Mouse (Mus musculus): ENCODE measurements around the gene Mmrn1. TPM values are rescaled to one million over a fixed set of nuclear protein-coding genes. Genes with fewer than 3 reads are reported as not detected.

The Mmrn1 gene
- polyA plus RNA-seq, 1 experiment from 2014 or later: 6.7 TPM

DNA sequence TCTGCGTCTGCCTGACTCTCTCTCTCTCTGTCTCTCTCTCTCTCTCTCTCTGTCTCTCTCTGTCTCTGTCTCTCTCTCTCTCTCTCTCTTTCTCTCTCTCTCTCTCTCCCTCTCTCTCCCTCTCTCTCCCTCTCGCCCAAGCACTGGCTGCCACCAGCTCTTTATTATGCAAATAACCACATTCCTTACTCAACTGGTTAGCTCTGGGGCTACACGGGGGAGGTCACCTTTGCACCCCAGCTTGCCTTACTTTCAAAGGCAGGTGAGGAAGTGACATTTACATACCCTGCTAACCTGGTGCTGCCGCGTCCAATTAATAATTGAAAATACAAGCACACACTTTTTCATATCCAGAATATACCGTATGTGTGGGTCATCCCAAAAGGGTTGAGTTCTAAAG, 69.3 kb downstream of the Mmrn1 start:
- no peak overlapping the region for H3K4me3 ChIP-seq
- no peaks in the 10 kb centered on the region for H3K9me3 ChIP-seq
- ATAC-seq (ENCODE audit: insufficient number of reproducible peaks, low FRiP score, low TSS enrichment, low read depth): no peak
- no peaks in the 10 kb centered on the region for H3K27me3 ChIP-seq
- H3K36me3 ChIP-seq: no peaks in the 10 kb centered on the region
- H3K4me2 ChIP-seq: no peak overlapping the region
- H3K9ac ChIP-seq: no peak overlapping the region
- H3K4me1 ChIP-seq: peaks cover 6% of the 10 kb centered on the region; the same call in 1 of the 2 replicates
- 49% methylated on average over 6 of the region's 6 CpGs for WGBS
- no peak overlapping the region for H3K27ac ChIP-seq

DNA sequence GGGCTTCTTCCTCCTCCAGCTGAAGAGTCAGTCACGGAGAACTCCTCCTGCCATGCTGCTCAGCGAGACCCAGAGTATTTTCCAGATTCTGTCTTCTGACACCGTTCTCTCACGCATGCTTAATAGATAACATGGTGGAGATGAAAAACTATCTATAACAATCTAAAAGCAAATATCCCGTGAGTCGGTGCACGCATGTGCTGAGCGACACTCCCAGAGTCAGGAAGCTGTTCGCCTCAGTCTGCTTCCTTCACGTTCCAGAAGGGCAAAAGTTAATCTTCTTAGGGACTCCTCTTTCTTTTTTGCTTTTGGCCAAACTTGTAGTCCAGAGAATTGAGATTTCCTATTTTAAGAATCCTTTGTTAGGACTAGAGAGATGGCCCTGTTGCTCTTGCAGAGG, 69.7 kb downstream of the Mmrn1 start:
- Histone ChIP-seq H3K4me1 (peaks cover 6% of the 10 kb centered on the region; the same call in 1 of the 2 replicates), H3K4me3 (no peak overlapping the region), H3K27me3 (no peaks in the 10 kb centered on the region), H3K9me3 (no peaks in the 10 kb centered on the region), H3K36me3 (no peaks in the 10 kb centered on the region), H3K4me2 (no peak overlapping the region), H3K9ac (no peak overlapping the region), H3K27ac (no peak overlapping the region)
- 64% methylated on average over 10 of the region's 10 CpGs for WGBS
- ATAC-seq (ENCODE audit: insufficient number of reproducible peaks, low FRiP score, low TSS enrichment, low read depth): no peak

DNA sequence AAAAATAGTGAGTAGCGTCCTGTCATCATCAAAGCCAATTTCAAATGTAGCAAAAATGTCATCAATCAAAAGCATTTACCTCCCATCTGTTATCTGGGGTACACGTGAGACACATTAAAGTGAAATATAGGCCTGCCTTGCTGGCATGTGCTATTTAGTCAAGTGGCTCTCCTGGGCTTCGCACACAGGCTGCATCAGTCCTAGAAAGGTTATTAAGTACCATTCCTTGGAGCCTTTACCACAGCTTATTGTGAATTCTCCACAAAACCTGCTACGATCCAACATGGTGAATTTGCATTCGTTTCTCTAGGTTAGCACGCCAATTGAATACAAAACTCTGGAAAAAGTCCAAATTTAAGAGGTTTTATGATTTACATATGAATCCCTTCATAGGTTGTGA, 70.8 kb downstream of the Mmrn1 start:
- Histone ChIP-seq H3K9ac (no peak overlapping the region), H3K27ac (0 out of 2 replicates have a peak overlapping the region, but pooled peaks have one; percentile 3), H3K36me3 (no peaks in the 10 kb centered on the region), H3K4me3 (no peak overlapping the region), H3K4me1 (peaks cover 6% of the 10 kb centered on the region; the same call in 1 of the 2 replicates), H3K27me3 (no peaks in the 10 kb centered on the region), H3K9me3 (no peaks in the 10 kb centered on the region), H3K4me2 (no peak overlapping the region)
- ATAC-seq (ENCODE audit: insufficient number of reproducible peaks, low FRiP score, low TSS enrichment, low read depth): no peak
- WGBS: 28% methylated on average over 6 of the region's 6 CpGs

DNA sequence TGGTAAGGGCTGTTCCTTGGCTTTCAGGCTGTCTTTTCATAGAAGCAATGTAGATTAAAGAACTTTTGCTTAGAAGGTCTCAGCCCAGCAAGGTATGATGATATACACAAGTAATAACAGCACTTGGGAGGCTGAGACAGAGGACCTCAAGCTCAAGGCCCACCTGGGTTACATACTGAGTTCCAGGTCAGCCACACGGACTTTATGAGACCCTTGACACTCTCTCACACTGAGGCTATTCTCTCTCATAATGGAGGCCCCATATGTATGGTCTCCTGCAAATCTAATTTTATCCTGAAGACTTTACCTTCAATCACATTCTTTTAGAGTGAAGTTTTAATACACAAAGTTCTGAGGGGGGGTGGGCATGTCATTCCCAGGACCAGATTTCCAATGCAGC, 71.6 kb downstream of the Mmrn1 start:
- Histone ChIP-seq H3K27ac (no peak overlapping the region; the same call in 1 of the 2 replicates), H3K9ac (no peak overlapping the region), H3K9me3 (no peaks in the 10 kb centered on the region), H3K27me3 (no peaks in the 10 kb centered on the region), H3K4me1 (peaks cover 6% of the 10 kb centered on the region; the same call in 1 of the 2 replicates), H3K4me2 (no peak overlapping the region), H3K4me3 (no peak overlapping the region), H3K36me3 (no peaks in the 10 kb centered on the region)
- WGBS: 33% methylated on average over 1 of the region's 1 CpGs
- no peak for ATAC-seq (ENCODE audit: insufficient number of reproducible peaks, low FRiP score, low TSS enrichment, low read depth)

DNA sequence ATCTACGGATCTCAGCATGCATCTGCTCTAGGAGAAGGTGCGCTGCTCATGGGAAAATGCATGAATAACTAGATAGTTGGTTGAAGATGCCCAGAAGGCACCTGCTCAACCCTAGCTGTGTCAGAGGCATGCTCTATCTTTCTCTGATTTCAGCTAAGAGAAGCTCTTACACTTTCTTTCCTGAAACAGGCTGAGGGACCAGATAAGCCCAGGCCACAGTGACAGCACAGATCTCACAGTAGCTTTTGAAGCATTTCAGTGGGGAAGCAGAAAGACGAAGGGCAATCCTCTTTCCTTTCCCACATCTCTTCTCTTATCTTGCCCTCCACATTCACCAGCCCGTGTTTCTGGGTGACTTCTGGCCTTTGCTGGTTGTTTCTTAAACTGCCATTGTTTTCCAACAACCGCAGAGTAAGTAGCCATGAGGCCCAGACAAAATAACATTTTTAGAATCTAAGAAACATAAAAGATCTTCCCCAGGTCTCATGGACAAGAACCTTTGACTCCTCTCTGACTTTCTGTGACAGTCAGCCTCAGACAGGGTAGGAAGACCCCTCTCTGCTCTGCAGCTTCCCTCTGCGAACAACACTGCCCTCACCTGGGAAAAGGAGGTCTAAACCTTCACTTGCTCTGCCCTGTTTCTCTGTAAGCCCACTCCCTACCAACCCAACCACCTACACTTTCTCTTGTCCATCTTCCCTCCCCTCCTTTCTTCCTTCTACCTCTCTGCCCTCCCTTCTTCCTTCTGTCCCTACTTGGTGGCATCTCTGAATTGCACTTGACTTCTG, 76.4 kb downstream of the Mmrn1 start:
- H3K9me3 ChIP-seq: no peaks in the 10 kb centered on the region
- no peak overlapping the region for H3K27ac ChIP-seq
- H3K4me1 ChIP-seq: 0 out of 2 replicates have a peak, but pooled peaks cover 1% of the 10 kb centered on the region
- H3K4me3 ChIP-seq: no peak overlapping the region
- WGBS: 81% methylated on average over 6 of the region's 6 CpGs
- no peak for ATAC-seq (ENCODE audit: insufficient number of reproducible peaks, low FRiP score, low TSS enrichment, low read depth)
- H3K36me3 ChIP-seq: no peaks in the 10 kb centered on the region
- H3K4me2 ChIP-seq: no peak overlapping the region
- no peak overlapping the region for H3K9ac ChIP-seq
- H3K27me3 ChIP-seq: no peaks in the 10 kb centered on the region

DNA sequence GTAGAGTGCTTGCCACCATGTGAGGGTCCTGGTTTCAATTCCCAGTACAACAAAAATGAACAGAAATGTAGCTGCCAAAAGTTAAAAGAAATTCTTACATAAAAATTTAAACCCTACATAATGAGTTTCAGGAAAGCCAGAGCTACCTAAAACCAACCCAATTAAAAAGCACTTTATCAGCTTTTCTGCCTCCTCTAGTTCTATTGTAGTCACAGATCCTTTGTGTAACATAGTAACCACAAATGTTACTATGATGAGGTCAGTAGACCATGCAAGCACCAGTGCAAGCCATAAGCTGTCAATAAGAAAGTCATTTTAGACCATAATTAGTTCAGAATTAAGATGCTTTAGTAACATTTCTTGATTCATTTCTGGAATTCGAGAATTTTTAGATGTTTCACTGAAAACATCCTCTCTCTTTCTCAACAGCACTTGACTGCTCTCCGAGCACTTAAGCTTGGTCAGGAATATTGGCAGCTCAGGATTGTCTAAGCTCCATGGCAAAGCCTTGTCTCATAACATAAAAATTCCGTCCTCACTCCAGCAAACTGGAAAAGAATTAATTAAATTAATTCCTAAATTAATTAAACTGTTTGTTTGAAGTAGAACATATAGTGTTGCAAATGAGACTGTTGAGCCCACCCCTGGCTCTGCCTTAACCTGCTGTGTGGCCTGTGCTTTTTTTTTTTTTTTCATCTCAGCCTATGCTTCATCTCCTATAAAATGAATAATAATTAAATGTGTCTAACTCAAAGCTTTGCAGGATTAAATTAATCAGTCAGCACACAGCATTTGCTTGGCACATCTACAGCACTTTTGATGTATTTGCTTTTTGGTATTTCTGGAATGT, 79.4 kb downstream of the Mmrn1 start:
- 42% methylated on average over 3 of the region's 3 CpGs for WGBS
- Histone ChIP-seq H3K4me3 (no peak overlapping the region), H3K36me3 (no peaks in the 10 kb centered on the region), H3K9me3 (no peaks in the 10 kb centered on the region), H3K27me3 (no peaks in the 10 kb centered on the region), H3K9ac (no peak overlapping the region), H3K4me1 (no peaks in the 10 kb centered on the region), H3K4me2 (no peak overlapping the region), H3K27ac (no peak overlapping the region)
- ATAC-seq (ENCODE audit: insufficient number of reproducible peaks, low FRiP score, low TSS enrichment, low read depth): no peak

DNA sequence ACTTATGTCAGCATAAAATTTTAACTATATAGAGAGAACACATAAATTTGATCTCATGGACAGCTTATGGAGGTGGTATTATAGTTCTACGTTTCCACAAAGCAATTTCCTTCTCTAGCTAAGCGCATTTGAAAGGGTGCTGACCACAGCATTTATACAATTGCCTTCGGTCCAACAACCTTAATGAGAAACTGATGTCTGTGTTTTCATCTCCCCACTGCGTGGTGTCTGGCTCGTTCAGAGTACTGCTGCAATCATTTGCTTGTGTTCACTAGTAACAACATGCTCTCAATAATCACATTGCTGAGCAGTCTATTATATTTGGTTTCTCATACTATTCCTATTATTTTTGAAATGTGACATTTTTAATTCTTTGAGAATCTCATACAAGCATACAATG, 89.0 kb downstream of the Mmrn1 start:
- WGBS: 27% methylated on average over 5 of the region's 5 CpGs
- H3K9me3 ChIP-seq: no peaks in the 10 kb centered on the region

DNA sequence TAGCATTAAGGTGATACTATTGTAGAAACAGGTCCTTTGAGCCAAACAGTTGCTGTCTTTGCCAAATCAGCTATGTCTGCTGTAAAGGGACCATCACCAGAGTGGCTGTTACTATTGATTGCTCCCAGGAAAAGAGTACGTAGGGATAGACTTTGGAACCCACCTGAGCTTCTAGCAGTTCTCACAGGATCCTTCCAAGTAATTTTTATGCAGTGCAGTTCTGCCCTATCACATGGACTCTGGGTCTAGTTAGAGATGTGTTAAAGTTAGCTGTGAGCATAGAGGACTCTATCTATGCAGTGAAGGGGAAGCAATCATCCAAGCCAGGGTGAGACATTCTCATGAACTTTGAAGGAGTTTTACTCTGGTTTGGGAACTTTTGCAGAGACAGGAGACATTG, 94.9 kb downstream of the Mmrn1 start:
- ATAC-seq (ENCODE audit: insufficient number of reproducible peaks, low FRiP score, low TSS enrichment, low read depth): no peak
- H3K4me3 ChIP-seq: no peak overlapping the region
- H3K9me3 ChIP-seq: no peaks in the 10 kb centered on the region
- H3K36me3 ChIP-seq: no peaks in the 10 kb centered on the region
- WGBS: 73% methylated on average over 1 of the region's 1 CpGs
- no peak overlapping the region for H3K4me2 ChIP-seq
- H3K27me3 ChIP-seq: no peaks in the 10 kb centered on the region
- H3K4me1 ChIP-seq: no peaks in the 10 kb centered on the region
- no peak overlapping the region for H3K9ac ChIP-seq
- no peak overlapping the region for H3K27ac ChIP-seq

More for the DNA sequence above, 89.0 kb downstream of the Mmrn1 start:
- no peak overlapping the region for H3K27ac ChIP-seq
- ATAC-seq (ENCODE audit: insufficient number of reproducible peaks, low FRiP score, low TSS enrichment, low read depth): no peak
- H3K4me1 ChIP-seq: no peaks in the 10 kb centered on the region
- no peaks in the 10 kb centered on the region for H3K36me3 ChIP-seq
- H3K27me3 ChIP-seq: no peaks in the 10 kb centered on the region
- H3K4me3 ChIP-seq: no peak overlapping the region
- H3K4me2 ChIP-seq: no peak overlapping the region
- H3K9ac ChIP-seq: no peak overlapping the region

DNA sequence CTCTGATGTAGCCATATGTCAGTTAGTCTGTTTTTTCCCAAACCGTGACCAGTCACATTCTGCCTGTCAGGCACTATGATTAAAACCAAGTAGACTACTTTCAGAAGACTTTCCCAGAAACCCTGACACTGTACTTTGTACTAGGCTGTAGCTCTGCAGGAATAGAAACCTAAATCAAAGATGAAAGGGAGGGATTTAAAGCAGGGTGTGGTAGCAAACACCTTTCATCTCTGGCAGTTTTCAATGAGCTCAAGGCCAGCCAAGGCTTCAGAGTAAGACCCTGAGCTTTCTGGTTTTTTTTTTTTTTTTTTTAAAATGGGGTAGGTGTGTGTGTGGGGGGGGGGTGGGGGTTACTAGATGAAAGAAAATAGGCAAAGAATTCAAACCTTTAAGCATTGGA, 96.2 kb downstream of the Mmrn1 start:
- Histone ChIP-seq H3K4me3 (no peak overlapping the region), H3K27ac (no peak overlapping the region), H3K27me3 (no peaks in the 10 kb centered on the region), H3K4me2 (no peak overlapping the region), H3K4me1 (no peaks in the 10 kb centered on the region), H3K9ac (no peak overlapping the region), H3K36me3 (no peaks in the 10 kb centered on the region), H3K9me3 (no peaks in the 10 kb centered on the region)
- 40% methylated on average over 1 of the region's 1 CpGs for WGBS
- ATAC-seq (ENCODE audit: insufficient number of reproducible peaks, low FRiP score, low TSS enrichment, low read depth): no peak

DNA sequence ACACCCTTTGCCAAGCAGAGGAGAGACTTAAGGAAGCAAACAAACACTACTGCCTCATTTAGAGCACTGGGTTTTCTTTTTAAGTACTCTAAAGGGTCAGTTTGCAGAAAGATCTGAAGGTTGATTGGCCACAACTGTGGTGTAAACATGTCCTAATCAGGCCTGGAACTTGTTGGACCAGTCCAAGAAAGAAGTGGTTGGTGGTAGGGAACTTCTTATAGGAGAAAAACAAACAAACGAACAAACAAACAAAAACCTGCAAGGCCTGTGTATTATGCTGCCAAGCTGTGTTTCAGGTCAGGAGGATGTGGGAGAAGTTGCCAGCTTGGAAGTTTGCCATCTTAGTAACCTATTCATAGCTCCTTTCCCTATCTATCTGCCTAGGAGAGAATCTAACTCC, 108.5 kb downstream of the Mmrn1 start:
- Histone ChIP-seq H3K36me3 (no peaks in the 10 kb centered on the region), H3K4me3 (no peak overlapping the region), H3K27ac (no peak overlapping the region), H3K4me1 (no peaks in the 10 kb centered on the region), H3K27me3 (no peaks in the 10 kb centered on the region), H3K9me3 (no peaks in the 10 kb centered on the region), H3K9ac (no peak overlapping the region), H3K4me2 (no peak overlapping the region)
- WGBS: 69% methylated on average over 1 of the region's 1 CpGs
- ATAC-seq (ENCODE audit: insufficient number of reproducible peaks, low FRiP score, low TSS enrichment, low read depth): no peak

All from limb, embryonic 15.5 days (tissue).